Mouse (Mus musculus) kidney, postnatal 0 days (tissue): ENCODE measurements at regions not wholly inside any gene's neighbourhood (a gene's known extent, or its start where the extent isn't known, plus 50 kb on each side); places are given as distances from the start of the nearest gene placed in this dataset.
"Not testable (repeated sequence)": the region's sequence is repeated elsewhere in the genome, so short reads cannot be mapped to it uniquely, and the experiment has no call there.

Experiments
- ATAC-seq: fragments of 200-750 bp; cut with Nextera tagmentation; replicated peaks from 2 replicates; pipeline ENCODE4 v1.8.0; 2017; ENCODE audit warnings: low read depth, moderate number of reproducible peaks, moderate TSS enrichment, moderate library complexity; ENCODE audit not compliant: low FRiP score
- DNase-seq: peaks from one replicate; pipeline ENCODE4 v3.0.0-alpha.2; 2016; ENCODE audit warnings: low spot score
- H3K27ac ChIP-seq: fragments of 300-500 bp; sonication (generic); 2 replicates; pipeline ENCODE4 v1.5.1; 2014; ENCODE audit warnings: mild to moderate bottlenecking
- H3K27me3 ChIP-seq: fragments of 300-500 bp; sonication (generic); 2 replicates; pipeline ENCODE4 v1.6.1; 2014; ENCODE audit warnings: low read length, mixed read lengths; ENCODE audit not compliant: insufficient read depth
- H3K36me3 ChIP-seq: fragments of 300-500 bp; sonication (generic); 2 replicates; pipeline ENCODE4 v1.6.1; 2014; ENCODE audit warnings: low read length, mixed read lengths; ENCODE audit not compliant: insufficient read depth
- H3K4me1 ChIP-seq: fragments of 300-500 bp; sonication (generic); replicated peaks from 2 replicates; pipeline ENCODE4 v1.6.1; 2014; ENCODE audit warnings: antibody characterized with exemption, low read length, mixed read lengths; ENCODE audit not compliant: insufficient read depth
- H3K4me2 ChIP-seq: fragments of 300-500 bp; sonication (generic); 2 replicates; pipeline ENCODE4 v1.6.1; 2014; ENCODE audit warnings: mild to moderate bottlenecking, low read length, moderate library complexity, mixed read lengths
- H3K4me3 ChIP-seq: fragments of 300-500 bp; sonication (generic); replicated peaks from 2 replicates; pipeline ENCODE4 v1.5.1; 2014; ENCODE audit warnings: low read depth, low read length
- H3K9ac ChIP-seq: fragments of 300-500 bp; sonication (generic); 2 replicates; pipeline ENCODE4 v1.6.1; 2014; ENCODE audit warnings: low read depth, low read length
- H3K9me3 ChIP-seq: fragments of 300-500 bp; sonication (generic); replicated peaks from 2 replicates; pipeline ENCODE4 v1.6.1; 2016; ENCODE audit warnings: low read length, inconsistent platforms, mixed read lengths
- CTCF ChIP-seq: IDR thresholded peaks from 2 replicates; pipeline ENCODE4 v1.5.1; 2016; ENCODE audit warnings: antibody characterized with exemption, low read depth, mild to moderate bottlenecking, moderate library complexity
- WGBS: fragments of 180-500 bp; shearing (Covaris S2); extraction: QIAGEN DNeasy Blood & Tissue Kit; methylation state at CpG from one replicate; pipeline ENCODE4 v1.1.7; 2014; 5-methylcytosine and 5-hydroxymethylcytosine counted together

DNA sequence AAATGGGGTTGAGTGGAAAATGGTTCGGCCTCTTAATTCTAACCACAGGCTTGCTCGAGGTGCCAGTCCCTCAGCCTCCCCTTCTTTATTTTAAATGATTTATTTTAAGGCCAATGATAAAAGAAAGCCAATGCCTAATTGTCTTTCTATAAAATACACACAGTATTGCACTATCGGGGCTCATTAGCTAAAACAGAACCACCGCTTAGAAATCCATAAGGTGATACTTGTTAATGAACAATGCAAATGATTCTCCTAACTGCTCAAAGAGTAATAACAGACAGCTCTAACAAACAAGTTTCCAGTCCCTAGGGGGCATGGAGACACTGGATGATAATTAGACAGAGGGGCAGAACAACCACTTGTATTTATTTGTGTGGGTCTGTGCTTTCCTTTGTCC, 58.8 kb downstream of the Emx2 start:
- H3K36me3 ChIP-seq, result no peaks in the 10 kb centered on the region
- no peak for ATAC-seq
- TF ChIP-seq CTCF, result no peak
- no peaks in the 10 kb centered on the region for H3K9me3 ChIP-seq
- no peak overlapping the region for H3K27ac ChIP-seq
- DNase-seq, result no peak
- no peak overlapping the region for H3K4me2 ChIP-seq
- H3K27me3 ChIP-seq, result no peaks in the 10 kb centered on the region
- H3K4me1 ChIP-seq, result no peaks in the 10 kb centered on the region
- H3K4me3 ChIP-seq, result no peak overlapping the region
- WGBS, result 86% methylated on average over 4 of the region's 4 CpGs
- H3K9ac ChIP-seq, result no peak overlapping the region

DNA sequence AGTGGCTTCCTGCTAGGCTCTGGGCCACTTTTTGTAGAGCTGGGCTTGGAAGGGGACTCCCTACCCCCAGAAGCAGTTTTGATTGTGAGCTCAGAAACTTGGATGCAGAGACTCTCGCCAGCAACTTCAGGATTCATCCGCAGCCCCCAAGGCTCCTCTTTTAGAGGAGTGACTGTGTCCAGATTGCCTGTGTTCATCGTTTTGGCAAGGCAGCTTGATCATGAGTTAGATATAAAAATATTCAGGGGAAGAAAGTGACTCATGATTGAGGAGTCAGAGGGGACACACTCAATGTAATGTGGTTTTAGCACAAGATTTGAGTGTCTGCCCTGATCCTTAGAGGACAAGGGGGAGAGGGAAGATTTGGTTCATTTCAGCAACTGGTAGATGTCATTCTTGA, 61.0 kb downstream of the Emx2 start:
- Histone ChIP-seq H3K27me3 (no peaks in the 10 kb centered on the region), H3K9ac (no peak overlapping the region), H3K4me2 (no peak overlapping the region), H3K4me3 (no peak overlapping the region), H3K9me3 (no peaks in the 10 kb centered on the region), H3K27ac (no peak overlapping the region), H3K4me1 (no peaks in the 10 kb centered on the region), H3K36me3 (no peaks in the 10 kb centered on the region)
- DNase-seq (no peak), ATAC-seq (no peak)
- no peak for TF ChIP-seq CTCF
- whole genome bisulfite sequencing, result 71% methylated on average over 3 of the region's 3 CpGs

DNA sequence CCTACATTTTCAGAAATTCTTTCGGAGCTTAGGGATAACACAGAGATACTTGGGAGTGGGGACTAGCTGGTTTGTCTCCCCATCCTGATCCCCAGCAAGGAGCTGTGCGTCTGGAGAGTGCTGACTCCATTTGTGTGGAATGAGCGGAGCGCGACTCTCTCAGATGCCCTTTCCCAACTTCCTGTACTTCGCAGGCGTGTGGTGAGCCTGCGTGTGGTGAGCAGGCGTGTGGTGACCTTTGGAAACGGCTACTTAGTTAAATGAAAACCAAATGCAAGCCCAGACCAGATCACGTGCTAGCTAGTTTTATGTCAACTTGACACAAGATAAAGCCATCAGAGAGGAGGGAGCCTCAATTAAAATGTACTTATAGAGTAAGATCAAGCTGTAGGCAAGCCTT, 64.0 kb downstream of the Emx2 start:
- no peaks in the 10 kb centered on the region for H3K4me1 ChIP-seq
- no peaks in the 10 kb centered on the region for H3K27me3 ChIP-seq
- DNase-seq (peak; percentile 39), ATAC-seq (no peak)
- H3K9me3 ChIP-seq, result no peaks in the 10 kb centered on the region
- H3K4me2 ChIP-seq, result no peak overlapping the region
- no peak overlapping the region for H3K4me3 ChIP-seq
- WGBS, result 62% methylated on average over 11 of the region's 11 CpGs
- H3K27ac ChIP-seq, result no peak overlapping the region
- no peak for TF ChIP-seq CTCF
- no peaks in the 10 kb centered on the region for H3K36me3 ChIP-seq
- H3K9ac ChIP-seq, result no peak overlapping the region

DNA sequence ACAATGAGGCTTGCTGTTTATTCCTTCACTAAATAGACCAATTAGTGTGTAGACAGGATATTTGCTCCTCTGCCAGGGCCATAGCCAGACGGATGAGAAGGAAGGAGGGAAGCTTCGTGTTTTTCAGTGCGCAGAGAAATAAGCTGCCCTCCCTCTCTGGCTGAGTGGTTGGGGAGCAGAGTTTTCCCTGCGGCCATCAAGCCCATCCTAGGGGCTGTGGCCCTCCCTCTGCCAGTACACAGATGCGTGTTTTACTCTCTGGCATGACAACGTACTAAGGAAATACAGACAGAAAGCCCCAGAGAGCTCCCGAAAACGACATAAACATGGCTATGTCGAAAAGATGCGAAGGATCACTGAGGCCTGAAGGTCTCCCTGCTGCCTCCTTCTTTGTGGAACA, 65.2 kb downstream of the Emx2 start:
- no peaks in the 10 kb centered on the region for H3K9me3 ChIP-seq
- no peak overlapping the region for H3K4me3 ChIP-seq
- TF ChIP-seq CTCF, result no peak
- no peaks in the 10 kb centered on the region for H3K27me3 ChIP-seq
- no peak overlapping the region for H3K9ac ChIP-seq
- H3K27ac ChIP-seq, result no peak overlapping the region
- ATAC-seq (no peak), DNase-seq (no peak)
- H3K36me3 ChIP-seq, result no peaks in the 10 kb centered on the region
- WGBS, result 56% methylated on average over 10 of the region's 10 CpGs
- H3K4me2 ChIP-seq, result no peak overlapping the region
- H3K4me1 ChIP-seq, result no peaks in the 10 kb centered on the region

DNA sequence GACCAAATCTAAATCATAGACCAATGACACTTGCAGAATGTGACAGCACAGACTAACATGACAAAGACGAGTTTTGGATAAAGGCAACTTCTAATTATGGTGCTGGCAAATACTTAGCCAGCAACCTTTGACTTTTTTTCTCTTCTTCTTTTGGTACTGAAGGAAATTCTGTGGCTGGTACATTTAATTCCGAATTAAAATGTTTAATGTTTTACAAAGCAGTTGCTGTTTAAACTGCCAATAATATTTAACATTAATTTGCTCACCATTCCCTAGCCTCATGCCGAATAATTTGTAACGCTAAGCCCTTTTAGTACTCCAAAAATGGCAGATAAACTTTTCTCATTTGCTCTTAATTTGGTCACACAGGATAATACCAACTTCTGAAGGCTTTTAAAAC, 105.9 kb downstream of the Emx2 start:
- Histone ChIP-seq H3K36me3 (no peaks in the 10 kb centered on the region), H3K27me3 (no peaks in the 10 kb centered on the region), H3K9me3 (no peaks in the 10 kb centered on the region), H3K27ac (no peak overlapping the region), H3K9ac (no peak overlapping the region), H3K4me2 (no peak overlapping the region), H3K4me3 (no peak overlapping the region), H3K4me1 (no peaks in the 10 kb centered on the region)
- 56% methylated on average over 4 of the region's 4 CpGs for WGBS
- no peak for TF ChIP-seq CTCF
- ATAC-seq (no peak), DNase-seq (no peak)

DNA sequence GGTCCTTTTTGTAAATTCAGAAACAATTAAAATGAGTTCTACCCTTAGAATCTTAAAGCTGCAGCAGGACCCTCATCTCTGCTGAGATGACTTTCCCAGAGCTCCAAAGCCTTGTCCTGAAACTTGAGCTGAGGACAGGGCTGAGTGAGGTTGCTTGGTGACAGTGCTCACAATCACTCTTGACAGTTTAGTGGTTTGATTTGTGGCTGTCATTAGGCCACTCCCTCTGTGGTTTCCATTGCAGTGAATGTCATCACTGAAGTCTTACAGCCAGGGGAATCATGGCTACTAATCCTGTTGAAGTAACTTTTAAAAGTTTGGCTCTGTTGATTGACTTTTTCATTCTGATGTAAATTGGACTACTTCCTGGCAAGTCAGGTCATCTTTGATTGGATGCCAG, 110.7 kb downstream of the Emx2 start:
- DNase-seq (peak; percentile 58), ATAC-seq (0 out of 2 replicates have a peak, but pooled peaks have one; percentile 43)
- no peaks in the 10 kb centered on the region for H3K27me3 ChIP-seq
- H3K9ac ChIP-seq, result no peak overlapping the region
- no peaks in the 10 kb centered on the region for H3K9me3 ChIP-seq
- H3K4me3 ChIP-seq, result no peak overlapping the region
- H3K36me3 ChIP-seq, result no peaks in the 10 kb centered on the region
- H3K27ac ChIP-seq, result no peak overlapping the region
- TF ChIP-seq CTCF, result no peak
- H3K4me2 ChIP-seq, result no peak overlapping the region
- H3K4me1 ChIP-seq, result no peaks in the 10 kb centered on the region

DNA sequence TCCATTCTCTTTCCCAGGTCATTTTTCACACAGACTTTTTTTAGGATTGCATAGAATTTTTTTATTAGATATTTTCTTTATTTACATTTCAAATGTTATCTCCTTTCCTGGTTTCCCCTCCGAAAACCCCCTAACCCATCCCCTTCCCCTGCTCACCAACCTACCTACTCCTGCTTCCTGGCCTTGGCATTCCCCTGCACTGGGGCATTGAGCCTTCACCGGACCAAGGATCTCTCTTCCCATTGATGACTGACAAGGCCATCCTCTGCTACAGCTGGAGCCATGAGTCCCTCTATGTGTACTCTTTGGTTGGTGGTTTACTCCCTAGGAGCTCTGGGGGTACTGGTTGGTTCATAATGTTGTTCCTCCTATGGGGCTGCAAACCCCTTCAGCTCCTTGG, 111.4 kb downstream of the Emx2 start:
- not testable (repeated sequence) for H3K4me3 ChIP-seq, H3K9ac ChIP-seq, H3K9me3 ChIP-seq, H3K27me3 ChIP-seq, ATAC-seq, H3K4me1 ChIP-seq, H3K4me2 ChIP-seq, H3K27ac ChIP-seq, DNase-seq, H3K36me3 ChIP-seq
- WGBS, result 87% methylated on average over 2 of the region's 2 CpGs
